Mouse (Mus musculus) lung, adult 2 months (tissue): ENCODE measurements around the gene Kpna1. TPM values are rescaled to one million over a fixed set of nuclear protein-coding genes. Genes with fewer than 3 reads are reported as not detected.
"Not testable (repeated sequence)": the region's sequence is repeated elsewhere in the genome, so short reads cannot be mapped to it uniquely, and the experiment has no call there.

Source experiments
- DNase-seq: peaks from one replicate; pipeline ENCODE4 v3.0.0; 2022
- H3K4me1 ChIP-seq: fragments of 200-500 bp; 2 replicates; pipeline ENCODE4 v1.6.1; 2011; ENCODE audit warnings: low read length; ENCODE audit not compliant: control insufficient read depth, insufficient read depth
- H3K4me3 ChIP-seq: fragments of 200-500 bp; replicated peaks from 2 replicates; pipeline ENCODE3; 2011; ENCODE audit warnings: low read depth, mild to moderate bottlenecking, control low read depth, low read length; ENCODE audit errors: extremely low read depth
- CTCF ChIP-seq: fragments of 200-500 bp; IDR thresholded peaks from 2 replicates; pipeline ENCODE4 v1.5.1; 2011; ENCODE audit warnings: mild to moderate bottlenecking, low read length, control low read depth; ENCODE audit not compliant: insufficient read depth
- POLR2A ChIP-seq: fragments of 200-500 bp; IDR thresholded peaks from 2 replicates; pipeline ENCODE4 v1.6.1; 2011; ENCODE audit warnings: low read depth, mild to moderate bottlenecking, control low read depth, low read length, borderline replicate concordance; ENCODE audit errors: extremely low read depth
- WGBS: fragments of 180-500 bp; shearing (Covaris S2); methylation state at CpG from one replicate; pipeline ENCODE4 v1.1.7; 2018; 5-methylcytosine and 5-hydroxymethylcytosine counted together
- polyA plus RNA-seq: library from polyadenylated mRNA; depleted of rRNA; stranded (reverse); fragments of >200 nt; gene quantifications from 2 replicates; pipeline ENCODE4 v1.2.3, GENCODE M21; 2012

Gene Kpna1
- polyA plus RNA-seq, 1 experiment = 7.4 TPM

GRCm38 (mm10) chr16:35984471-35984870 lies 5.9 kb downstream of the Kpna1 start:
- peaks cover 3% of the 10 kb centered on the region for H3K4me1 ChIP-seq
- WGBS = 24% methylated on average over 3 of the region's 3 CpGs
- TF ChIP-seq CTCF = no peak
- TF ChIP-seq POLR2A = no peak
- peak overlapping the region; percentile 10 for H3K4me3 ChIP-seq
- no peak for DNase-seq

- Histone ChIP-seq H3K4me1 (peaks cover 3% of the 10 kb centered on the region), H3K4me3 (no peak overlapping the region)
- TF ChIP-seq CTCF (no peak), POLR2A (no peak)
- no peak for DNase-seq
- 57% methylated on average over 1 of the region's 1 CpGs for WGBS
Measured at GRCm38 (mm10) chr16:35987930-35988329, 9.4 kb downstream of the Kpna1 start.

GRCm38 (mm10) chr16:35992391-35992790 lies 13.8 kb downstream of the Kpna1 start:
- DNase-seq = no peak
- WGBS = 41% methylated on average over 1 of the region's 1 CpGs
- H3K4me3 ChIP-seq = no peak overlapping the region
- TF ChIP-seq CTCF = no peak
- TF ChIP-seq POLR2A = no peak
- no peaks in the 10 kb centered on the region for H3K4me1 ChIP-seq

GRCm38 (mm10) chr16:35993316-35993715 lies 14.8 kb downstream of the Kpna1 start:
- WGBS = 75% methylated on average over 3 of the region's 3 CpGs
- no peak for DNase-seq
- no peak for TF ChIP-seq CTCF
- TF ChIP-seq POLR2A = no peak

GRCm38 (mm10) chr16:35998852-35999251 lies 20.3 kb downstream of the Kpna1 start:
- not testable (repeated sequence) for DNase-seq, H3K4me1 ChIP-seq, H3K4me3 ChIP-seq
- 91% methylated on average over 4 of the region's 4 CpGs for WGBS

More at GRCm38 (mm10) chr16:35993316-35993715, 14.8 kb downstream of the Kpna1 start:
- Histone ChIP-seq H3K4me1 (no peaks in the 10 kb centered on the region), H3K4me3 (no peak overlapping the region)

- no peak for TF ChIP-seq POLR2A
- no peak for TF ChIP-seq CTCF
- WGBS = 93% methylated on average over 3 of the region's 3 CpGs
- DNase-seq = no peak
- Histone ChIP-seq H3K4me1 (no peaks in the 10 kb centered on the region), H3K4me3 (no peak overlapping the region)
Measured at GRCm38 (mm10) chr16:36008396-36008795, 29.8 kb downstream of the Kpna1 start.

- H3K4me3 ChIP-seq = no peak overlapping the region
- TF ChIP-seq POLR2A (no peak), CTCF (no peak)
- WGBS = 100% methylated on average over 1 of the region's 1 CpGs
- DNase-seq = no peak
- no peaks in the 10 kb centered on the region for H3K4me1 ChIP-seq
Measured at GRCm38 (mm10) chr16:36016335-36016734, 37.8 kb downstream of the Kpna1 start.

GRCm38 (mm10) chr16:36028120-36028519 lies 49.6 kb downstream of the Kpna1 start:
- not testable (repeated sequence) for H3K4me3 ChIP-seq, DNase-seq, H3K4me1 ChIP-seq
- 72% methylated on average over 2 of the region's 2 CpGs for WGBS

- no peak for TF ChIP-seq CTCF
- TF ChIP-seq POLR2A = peak; percentile 81; the same call in 1 of the 2 replicates
- H3K4me3 ChIP-seq = peak within 1 kb of the TSS; percentile 83
- peaks cover 3% of the 10 kb centered on the region; the same call in 1 of the 2 replicates for H3K4me1 ChIP-seq
- peak; percentile 82 for DNase-seq
- WGBS = 3% methylated on average over 39 of the region's 39 CpGs
Measured at GRCm38 (mm10) chr16:36040640-36041624, 62.4 kb downstream of the Kpna1 start, which contains the start of gene Wdr5b. TSS of gene Wdr5b (plus strand) at chr16:36041190.

- peaks cover 3% of the 10 kb centered on the region; the same call in 1 of the 2 replicates for H3K4me1 ChIP-seq
- WGBS = 21% methylated on average over 11 of the region's 11 CpGs
- no peak for TF ChIP-seq POLR2A
- TF ChIP-seq CTCF = no peak
- no peak for DNase-seq
- peak overlapping the region; percentile 83 for H3K4me3 ChIP-seq
Measured at GRCm38 (mm10) chr16:36041625-36042020, 63.1 kb downstream of the Kpna1 start.
